Comparison of ENCODE assay signal across 27 mouse cellular contexts in the genomic region with DNA sequence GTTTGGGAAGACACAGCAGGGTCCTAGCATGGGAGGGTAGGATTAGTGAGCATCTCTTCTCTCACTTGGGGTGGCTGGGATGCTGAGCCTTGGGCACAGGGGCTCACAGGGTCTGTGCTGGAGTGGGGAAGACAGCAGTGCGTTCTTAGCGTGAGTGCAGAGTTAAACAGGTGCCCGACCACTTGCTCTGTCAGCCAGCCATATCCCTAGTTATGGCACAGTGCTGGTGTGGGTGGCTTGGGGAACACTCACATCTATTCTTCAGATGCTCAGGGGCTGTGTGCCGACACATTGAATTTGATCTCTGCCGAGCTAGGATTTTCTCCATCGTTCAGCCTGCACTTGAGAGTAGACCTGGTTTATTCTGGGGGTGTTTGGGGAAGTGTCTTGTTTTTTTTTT.
DNase-seq lines count a peak whose midpoint lies in the region; ATAC-seq lines count a peak whose summit lies in the region.
"Had no signal": no experiment of that assay in that cellular context is flagged by ENCODE, and none has a peak within 500 bp of the region (broad histone marks: within the 10 kb centered on the region; RNA-seq: fewer than 3 reads in every experiment).

No protein-coding gene starts in this region.

- no peak overlapping the region for H3K9ac ChIP-seq in embryonic facial prominence, embryonic 14.5 days (ENCODE audit: low read depth, low read length)
- no peak overlapping the region for H3K9ac ChIP-seq in heart, embryonic 12.5 days
- H3K9ac ChIP-seq: hindbrain, embryonic 14.5 days; kidney, embryonic 15.5 days; liver, embryonic 15.5 days; lung, embryonic 14.5 days; neural tube, embryonic 13.5 days had no signal

- H3K9me3 ChIP-seq in embryonic facial prominence, embryonic 14.5 days (ENCODE audit: control insufficient read depth, low read length) = no peaks in the 10 kb centered on the region
- no peaks in the 10 kb centered on the region for H3K9me3 ChIP-seq in embryonic facial prominence, embryonic 10.5 days
- H3K9me3 ChIP-seq in heart, embryonic 12.5 days (replicated peaks) = no peaks in the 10 kb centered on the region
- H3K9me3 ChIP-seq: kidney, embryonic 15.5 days; liver, embryonic 15.5 days; midbrain, embryonic 10.5 days; neural tube, embryonic 13.5 days had no signal

- H3K27me3 ChIP-seq in embryonic facial prominence, embryonic 14.5 days (replicated peaks; ENCODE audit: control insufficient read depth, insufficient read depth, low read length) = no peaks in the 10 kb centered on the region
- no peaks in the 10 kb centered on the region for H3K27me3 ChIP-seq in embryonic facial prominence, embryonic 10.5 days (replicated peaks; ENCODE audit: low read depth, poor library complexity, severe bottlenecking)
- no peaks in the 10 kb centered on the region for H3K27me3 ChIP-seq in heart, embryonic 12.5 days (replicated peaks)
- H3K27me3 ChIP-seq: CH12.LX; kidney, embryonic 15.5 days; liver, embryonic 15.5 days; neural tube, embryonic 13.5 days had no signal

- H3K4me3 ChIP-seq in embryonic facial prominence, embryonic 14.5 days (ENCODE audit: low read depth, low read length) = no peak overlapping the region
- no peak overlapping the region for H3K4me3 ChIP-seq in embryonic facial prominence, embryonic 10.5 days
- no peak overlapping the region for H3K4me3 ChIP-seq in heart, embryonic 12.5 days
- H3K4me3 ChIP-seq: kidney, embryonic 15.5 days; liver, embryonic 15.5 days; midbrain, embryonic 10.5 days; neural tube, embryonic 13.5 days had no signal

- ATAC-seq in embryonic facial prominence, embryonic 14.5 days (ENCODE audit: low read depth) = peak; percentile 7; the same call in 1 of the 2 replicates
- ATAC-seq in heart, embryonic 12.5 days (ENCODE audit: insufficient number of reproducible peaks, low FRiP score) = no peak
- no peak for ATAC-seq in megakaryocyte-erythroid progenitor cell, adult 5-6 weeks (replicated peaks; ENCODE audit: low FRiP score, low TSS enrichment, poor library complexity, severe bottlenecking)
- ATAC-seq: activated CD4-positive, CD25-positive, alpha-beta regulatory T cell, adult 4 months; forebrain, embryonic 14.5 days; intestine, postnatal 0 days had no signal

- 64% methylated on average over 6 of the region's 6 CpGs for WGBS in embryonic facial prominence, embryonic 14.5 days
- 89% methylated on average over 6 of the region's 6 CpGs for WGBS in embryonic facial prominence, embryonic 10.5 days
- WGBS in heart, embryonic 12.5 days = 71% methylated on average over 6 of the region's 6 CpGs

- H3K4me1 ChIP-seq in embryonic facial prominence, embryonic 14.5 days (ENCODE audit: control insufficient read depth, insufficient read depth, low read length) = peaks cover 32% of the 10 kb centered on the region
- H3K4me1 ChIP-seq in embryonic facial prominence, embryonic 10.5 days = peaks cover 62% of the 10 kb centered on the region
- H3K4me1 ChIP-seq in heart, embryonic 12.5 days (replicated peaks) = peaks cover 84% of the 10 kb centered on the region
- H3K4me1 ChIP-seq: liver, embryonic 15.5 days had no signal

- intact Hi-C loops in heart, postnatal 25 days (cut with DNase I) = loop anchor here (5.0 kb wide), 1 partner anchor 91 kb away; no protein-coding TSS in a partner anchor

- H3K4me2 ChIP-seq in embryonic facial prominence, embryonic 14.5 days (ENCODE audit: low read depth, low read length) = no peak overlapping the region
- H3K4me2 ChIP-seq in heart, embryonic 12.5 days = no peak overlapping the region
- H3K4me2 ChIP-seq: hindbrain, embryonic 14.5 days; kidney, embryonic 15.5 days; liver, embryonic 15.5 days; lung, embryonic 14.5 days; neural tube, embryonic 13.5 days had no signal

- no peak for DNase-seq in embryonic facial prominence, embryonic 14.5 days (ENCODE audit: low spot score)
- no peak for DNase-seq in embryonic facial prominence, embryonic 10.5 days (ENCODE audit: low spot score)
- DNase-seq in heart, postnatal 25 days (ENCODE audit: low spot score) = no peak
- peak; percentile 25 to 69 for DNase-seq in layer of hippocampus, adult 18-20 months (ENCODE audit: low spot score in 2 of 2)
- no peak for DNase-seq in layer of hippocampus, adult 9-10 months (ENCODE audit: low spot score)
- DNase-seq in layer of hippocampus, adult 9-11 months = peak; percentile 48
- DNase-seq: adrenal gland, adult 2 months; adrenal gland, postnatal 36 days; cerebellum, adult 2 months; cerebellum, postnatal 14 days; heart, postnatal 4 days; kidney, postnatal 25 days; left cerebral cortex, postnatal 4 days; lung, embryonic 14.5 days; lung, postnatal 14 days; right cerebral cortex, postnatal 14 days had no signal

- no peaks in the 10 kb centered on the region for H3K36me3 ChIP-seq in embryonic facial prominence, embryonic 14.5 days (ENCODE audit: control insufficient read depth, insufficient read depth, low read length)
- H3K36me3 ChIP-seq in embryonic facial prominence, embryonic 10.5 days (replicated peaks) = no peaks in the 10 kb centered on the region
- no peaks in the 10 kb centered on the region; the same call in 1 of the 2 replicates for H3K36me3 ChIP-seq in heart, embryonic 12.5 days
- H3K36me3 ChIP-seq: kidney, embryonic 15.5 days; liver, embryonic 15.5 days; midbrain, embryonic 10.5 days; neural tube, embryonic 13.5 days had no signal

- no peak overlapping the region for H3K27ac ChIP-seq in embryonic facial prominence, embryonic 14.5 days (replicated peaks; ENCODE audit: low read depth, low read length)
- no peak overlapping the region for H3K27ac ChIP-seq in embryonic facial prominence, embryonic 10.5 days (replicated peaks)
- peak overlapping the region; percentile 16; the same call in 1 of the 2 replicates for H3K27ac ChIP-seq in heart, embryonic 12.5 days (ENCODE audit: poor library complexity, severe bottlenecking)
- H3K27ac ChIP-seq: hindbrain, embryonic 14.5 days; kidney, embryonic 15.5 days; liver, embryonic 15.5 days; midbrain, embryonic 10.5 days; neural tube, embryonic 13.5 days had no signal

Comparison
In these comparisons a context has a peak if more than half of its experiments do, and no peak if none do; other contexts are left out.
1. DNase-seq: peak in layer of hippocampus, adult 18-20 months (2 of 2) and layer of hippocampus, adult 9-11 months (single experiment); none in embryonic facial prominence, embryonic 14.5 days (single experiment), embryonic facial prominence, embryonic 10.5 days (single experiment), heart, postnatal 25 days (single experiment) and layer of hippocampus, adult 9-10 months (single experiment).